Mouse (Mus musculus): ENCODE results near the gene Trio. TPM values are rescaled to one million over a fixed set of nuclear protein-coding genes. Genes with fewer than 3 reads are reported as not detected.

Gene Trio
- polyA plus RNA-seq, 1 experiment from 2014 or later = 38.1 TPM

- Histone ChIP-seq H3K4me3 (ENCODE audit: low read depth, low read length) (no peak overlapping the region), H3K27me3 (replicated peaks; ENCODE audit: control insufficient read depth, insufficient read depth, low read length) (no peaks in the 10 kb centered on the region), H3K9me3 (replicated peaks; ENCODE audit: control insufficient read depth, low read length) (no peaks in the 10 kb centered on the region), H3K4me1 (ENCODE audit: control insufficient read depth, insufficient read depth, low read length) (no peaks in the 10 kb centered on the region), H3K36me3 (ENCODE audit: control insufficient read depth, insufficient read depth, low read length) (peaks cover 94% of the 10 kb centered on the region), H3K27ac (ENCODE audit: low read depth, low read length) (no peak overlapping the region), H3K9ac (ENCODE audit: low read length) (no peak overlapping the region), H3K4me2 (ENCODE audit: low read length) (no peak overlapping the region)
- no peak for ATAC-seq
- 70% methylated on average over 5 of the region's 5 CpGs for WGBS
- DNase-seq (ENCODE audit: low spot score) = no peak
Observed at GRCm38 (mm10) chr15:27753923-27754322, 271.7 kb downstream of the Trio start.

- no peak overlapping the region for H3K27ac ChIP-seq (ENCODE audit: low read depth, low read length)
- H3K4me3 ChIP-seq (ENCODE audit: low read depth, low read length) = no peak overlapping the region
- no peak overlapping the region for H3K4me2 ChIP-seq (ENCODE audit: low read length)
- H3K9ac ChIP-seq (ENCODE audit: low read length) = no peak overlapping the region
- no peaks in the 10 kb centered on the region for H3K4me1 ChIP-seq (ENCODE audit: control insufficient read depth, insufficient read depth, low read length)
- no peaks in the 10 kb centered on the region for H3K27me3 ChIP-seq (replicated peaks; ENCODE audit: control insufficient read depth, insufficient read depth, low read length)
- no peak for DNase-seq (ENCODE audit: low spot score)
- H3K9me3 ChIP-seq (replicated peaks; ENCODE audit: control insufficient read depth, low read length) = no peaks in the 10 kb centered on the region
- peaks cover 95% of the 10 kb centered on the region for H3K36me3 ChIP-seq (ENCODE audit: control insufficient read depth, insufficient read depth, low read length)
- ATAC-seq = no peak
- 42% methylated on average over 7 of the region's 7 CpGs for WGBS
Observed at GRCm38 (mm10) chr15:27752677-27753342, 272.8 kb downstream of the Trio start.

- 69% methylated on average over 12 of the region's 12 CpGs for WGBS
- ATAC-seq (peak; percentile 68), DNase-seq (ENCODE audit: low spot score) (peak; percentile 82)
- H3K4me3 ChIP-seq (ENCODE audit: low read depth, low read length) = no peak overlapping the region
- no peak overlapping the region for H3K27ac ChIP-seq (ENCODE audit: low read depth, low read length)
- H3K4me1 ChIP-seq (ENCODE audit: control insufficient read depth, insufficient read depth, low read length) = no peaks in the 10 kb centered on the region
- H3K9me3 ChIP-seq (replicated peaks; ENCODE audit: control insufficient read depth, low read length) = no peaks in the 10 kb centered on the region
- no peak overlapping the region for H3K4me2 ChIP-seq (ENCODE audit: low read length)
- H3K9ac ChIP-seq (ENCODE audit: low read length) = no peak overlapping the region
- peaks cover 93% of the 10 kb centered on the region for H3K36me3 ChIP-seq (ENCODE audit: control insufficient read depth, insufficient read depth, low read length)
- H3K27me3 ChIP-seq (replicated peaks; ENCODE audit: control insufficient read depth, insufficient read depth, low read length) = no peaks in the 10 kb centered on the region
Observed at GRCm38 (mm10) chr15:27751612-27752405, 273.8 kb downstream of the Trio start.

GRCm38 (mm10) chr15:27748739-27749138, 276.9 kb downstream of the Trio start:
- Histone ChIP-seq H3K36me3 (ENCODE audit: control insufficient read depth, insufficient read depth, low read length) (peaks cover 89% of the 10 kb centered on the region), H3K4me3 (ENCODE audit: low read depth, low read length) (no peak overlapping the region)
- 91% methylated on average over 8 of the region's 8 CpGs for WGBS

GRCm38 (mm10) chr15:27747512-27747911, 278.1 kb downstream of the Trio start:
- Histone ChIP-seq H3K9me3 (replicated peaks; ENCODE audit: control insufficient read depth, low read length) (no peaks in the 10 kb centered on the region), H3K27me3 (replicated peaks; ENCODE audit: control insufficient read depth, insufficient read depth, low read length) (no peaks in the 10 kb centered on the region), H3K36me3 (ENCODE audit: control insufficient read depth, insufficient read depth, low read length) (peaks cover 90% of the 10 kb centered on the region), H3K9ac (ENCODE audit: low read length) (no peak overlapping the region), H3K4me2 (ENCODE audit: low read length) (no peak overlapping the region), H3K4me1 (ENCODE audit: control insufficient read depth, insufficient read depth, low read length) (no peaks in the 10 kb centered on the region), H3K4me3 (ENCODE audit: low read depth, low read length) (no peak overlapping the region), H3K27ac (ENCODE audit: low read depth, low read length) (no peak overlapping the region)
- 86% methylated on average over 18 of the region's 18 CpGs for WGBS
- DNase-seq (ENCODE audit: low spot score) (no peak), ATAC-seq (no peak)

More at GRCm38 (mm10) chr15:27748739-27749138, 276.9 kb downstream of the Trio start:
- Histone ChIP-seq H3K4me2 (ENCODE audit: low read length) (no peak overlapping the region), H3K27me3 (replicated peaks; ENCODE audit: control insufficient read depth, insufficient read depth, low read length) (no peaks in the 10 kb centered on the region), H3K27ac (ENCODE audit: low read depth, low read length) (no peak overlapping the region), H3K4me1 (ENCODE audit: control insufficient read depth, insufficient read depth, low read length) (no peaks in the 10 kb centered on the region), H3K9me3 (replicated peaks; ENCODE audit: control insufficient read depth, low read length) (no peaks in the 10 kb centered on the region), H3K9ac (ENCODE audit: low read length) (no peak overlapping the region)
- DNase-seq (ENCODE audit: low spot score) (no peak), ATAC-seq (no peak)

- Histone ChIP-seq H3K4me1 (ENCODE audit: control insufficient read depth, insufficient read depth, low read length) (no peaks in the 10 kb centered on the region), H3K36me3 (ENCODE audit: control insufficient read depth, insufficient read depth, low read length) (peaks cover 86% of the 10 kb centered on the region), H3K4me3 (ENCODE audit: low read depth, low read length) (no peak overlapping the region), H3K9ac (ENCODE audit: low read length) (no peak overlapping the region), H3K4me2 (ENCODE audit: low read length) (no peak overlapping the region), H3K9me3 (replicated peaks; ENCODE audit: control insufficient read depth, low read length) (no peaks in the 10 kb centered on the region), H3K27me3 (replicated peaks; ENCODE audit: control insufficient read depth, insufficient read depth, low read length) (no peaks in the 10 kb centered on the region), H3K27ac (ENCODE audit: low read depth, low read length) (no peak overlapping the region)
- 94% methylated on average over 5 of the region's 5 CpGs for WGBS
- ATAC-seq (no peak), DNase-seq (ENCODE audit: low spot score) (no peak)
Observed at GRCm38 (mm10) chr15:27744995-27745394, 280.7 kb downstream of the Trio start.

- no peaks in the 10 kb centered on the region for H3K4me1 ChIP-seq (ENCODE audit: control insufficient read depth, insufficient read depth, low read length)
- H3K27ac ChIP-seq (ENCODE audit: low read depth, low read length) = no peak overlapping the region
- H3K9ac ChIP-seq (ENCODE audit: low read length) = no peak overlapping the region
- no peaks in the 10 kb centered on the region for H3K27me3 ChIP-seq (replicated peaks; ENCODE audit: control insufficient read depth, insufficient read depth, low read length)
- no peak for DNase-seq (ENCODE audit: low spot score)
- ATAC-seq = no peak
- peaks cover 75% of the 10 kb centered on the region for H3K36me3 ChIP-seq (ENCODE audit: control insufficient read depth, insufficient read depth, low read length)
- H3K4me2 ChIP-seq (ENCODE audit: low read length) = no peak overlapping the region
- no peak overlapping the region for H3K4me3 ChIP-seq (ENCODE audit: low read depth, low read length)
- H3K9me3 ChIP-seq (replicated peaks; ENCODE audit: control insufficient read depth, low read length) = no peaks in the 10 kb centered on the region
- 93% methylated on average over 7 of the region's 7 CpGs for WGBS
Observed at GRCm38 (mm10) chr15:27740080-27740479, 285.6 kb downstream of the Trio start.

- Histone ChIP-seq H3K4me1 (ENCODE audit: control insufficient read depth, insufficient read depth, low read length) (no peaks in the 10 kb centered on the region), H3K9ac (ENCODE audit: low read length) (no peak overlapping the region), H3K4me2 (ENCODE audit: low read length) (no peak overlapping the region), H3K27ac (ENCODE audit: low read depth, low read length) (no peak overlapping the region), H3K9me3 (replicated peaks; ENCODE audit: control insufficient read depth, low read length) (no peaks in the 10 kb centered on the region), H3K36me3 (ENCODE audit: control insufficient read depth, insufficient read depth, low read length) (peaks cover 51% of the 10 kb centered on the region), H3K27me3 (replicated peaks; ENCODE audit: control insufficient read depth, insufficient read depth, low read length) (no peaks in the 10 kb centered on the region), H3K4me3 (ENCODE audit: low read depth, low read length) (no peak overlapping the region)
- ATAC-seq = no peak
- WGBS = 87% methylated on average over 4 of the region's 4 CpGs
- no peak for DNase-seq (ENCODE audit: low spot score)
Observed at GRCm38 (mm10) chr15:27731818-27732217, 293.8 kb downstream of the Trio start.

GRCm38 (mm10) chr15:27726228-27726627, 299.4 kb downstream of the Trio start:
- Histone ChIP-seq H3K9me3 (replicated peaks; ENCODE audit: control insufficient read depth, low read length) (no peaks in the 10 kb centered on the region; the same call in 1 of the 2 replicates), H3K9ac (ENCODE audit: low read length) (no peak overlapping the region), H3K4me2 (ENCODE audit: low read length) (no peak overlapping the region), H3K4me1 (ENCODE audit: control insufficient read depth, insufficient read depth, low read length) (no peaks in the 10 kb centered on the region), H3K36me3 (ENCODE audit: control insufficient read depth, insufficient read depth, low read length) (peaks cover 2% of the 10 kb centered on the region; the same call in 1 of the 2 replicates), H3K27ac (ENCODE audit: low read depth, low read length) (no peak overlapping the region), H3K27me3 (replicated peaks; ENCODE audit: control insufficient read depth, insufficient read depth, low read length) (no peaks in the 10 kb centered on the region), H3K4me3 (ENCODE audit: low read depth, low read length) (no peak overlapping the region)
- DNase-seq (ENCODE audit: low spot score) (no peak), ATAC-seq (no peak)
- 84% methylated on average over 6 of the region's 6 CpGs for WGBS

Measured in forebrain, embryonic 14.5 days (tissue).